Mouse (Mus musculus): Measurements from ENCODE around the gene Agtrap. TPM values are rescaled to one million over a fixed set of nuclear protein-coding genes. Genes with fewer than 3 reads are reported as not detected.
A peak's percentile ranks its signal among the peaks of the same experiment; 100 is the strongest.

Gene Agtrap
- polyA plus RNA-seq, 1 experiment from 2014 or later = 9.1 TPM

GRCm38 (mm10) chr4:148095081-148095480 lies 7.2 kb upstream of the Agtrap start:
- H3K27me3 ChIP-seq (ENCODE audit: control insufficient read depth, insufficient read depth, low read length) = no peaks in the 10 kb centered on the region
- WGBS = 85% methylated on average over 4 of the region's 4 CpGs
- H3K4me2 ChIP-seq (ENCODE audit: low read depth) = no peak overlapping the region
- H3K36me3 ChIP-seq (ENCODE audit: control insufficient read depth, insufficient read depth, low read length) = no peaks in the 10 kb centered on the region
- H3K4me1 ChIP-seq (ENCODE audit: control insufficient read depth, insufficient read depth, low read length) = no peaks in the 10 kb centered on the region
- no peaks in the 10 kb centered on the region for H3K9me3 ChIP-seq (ENCODE audit: control insufficient read depth, low read length)
- DNase-seq (ENCODE audit: low spot score) (no peak), ATAC-seq (ENCODE audit: insufficient read depth, low FRiP score, low TSS enrichment) (no peak)
- no peak overlapping the region for H3K4me3 ChIP-seq (ENCODE audit: low read depth, low read length)
- no peak overlapping the region for H3K9ac ChIP-seq (ENCODE audit: low read length)
- no peak overlapping the region for H3K27ac ChIP-seq (ENCODE audit: low read depth, low read length)

GRCm38 (mm10) chr4:148094161-148094560 lies 6.3 kb upstream of the Agtrap start:
- H3K4me2 ChIP-seq (ENCODE audit: low read depth) = no peak overlapping the region

GRCm38 (mm10) chr4:148092551-148093271 lies 4.9 kb upstream of the Agtrap start:
- no peak overlapping the region for H3K9ac ChIP-seq (ENCODE audit: low read length)
- no peak for ATAC-seq (ENCODE audit: insufficient read depth, low FRiP score, low TSS enrichment)

More at GRCm38 (mm10) chr4:148094161-148094560, 6.3 kb upstream of the Agtrap start:
- Histone ChIP-seq H3K9ac (ENCODE audit: low read length) (no peak overlapping the region), H3K4me3 (ENCODE audit: low read depth, low read length) (no peak overlapping the region), H3K9me3 (ENCODE audit: control insufficient read depth, low read length) (no peaks in the 10 kb centered on the region), H3K4me1 (ENCODE audit: control insufficient read depth, insufficient read depth, low read length) (no peaks in the 10 kb centered on the region), H3K36me3 (ENCODE audit: control insufficient read depth, insufficient read depth, low read length) (no peaks in the 10 kb centered on the region), H3K27me3 (ENCODE audit: control insufficient read depth, insufficient read depth, low read length) (no peaks in the 10 kb centered on the region), H3K27ac (ENCODE audit: low read depth, low read length) (no peak overlapping the region)
- WGBS = 87% methylated on average over 5 of the region's 5 CpGs
- ATAC-seq (ENCODE audit: insufficient read depth, low FRiP score, low TSS enrichment) (no peak), DNase-seq (ENCODE audit: low spot score) (no peak)

GRCm38 (mm10) chr4:148091181-148091580 lies 3.4 kb upstream of the Agtrap start:
- H3K4me1 ChIP-seq (ENCODE audit: control insufficient read depth, insufficient read depth, low read length) = peaks cover 6% of the 10 kb centered on the region; the same call in 1 of the 2 replicates
- no peaks in the 10 kb centered on the region for H3K9me3 ChIP-seq (ENCODE audit: control insufficient read depth, low read length)
- H3K36me3 ChIP-seq (ENCODE audit: control insufficient read depth, insufficient read depth, low read length) = no peaks in the 10 kb centered on the region
- H3K4me3 ChIP-seq (ENCODE audit: low read depth, low read length) = no peak overlapping the region
- DNase-seq (ENCODE audit: low spot score) = no peak
- ATAC-seq (ENCODE audit: insufficient read depth, low FRiP score, low TSS enrichment) = no peak
- no peaks in the 10 kb centered on the region for H3K27me3 ChIP-seq (ENCODE audit: control insufficient read depth, insufficient read depth, low read length)
- H3K27ac ChIP-seq (ENCODE audit: low read depth, low read length) = no peak overlapping the region
- WGBS = 94% methylated on average over 1 of the region's 1 CpGs
- H3K4me2 ChIP-seq (ENCODE audit: low read depth) = no peak overlapping the region
- no peak overlapping the region for H3K9ac ChIP-seq (ENCODE audit: low read length)

More at GRCm38 (mm10) chr4:148092551-148093271, 4.9 kb upstream of the Agtrap start:
- Histone ChIP-seq H3K27me3 (ENCODE audit: control insufficient read depth, insufficient read depth, low read length) (no peaks in the 10 kb centered on the region), H3K4me2 (ENCODE audit: low read depth) (no peak overlapping the region), H3K4me1 (ENCODE audit: control insufficient read depth, insufficient read depth, low read length) (no peaks in the 10 kb centered on the region), H3K27ac (ENCODE audit: low read depth, low read length) (no peak overlapping the region), H3K36me3 (ENCODE audit: control insufficient read depth, insufficient read depth, low read length) (no peaks in the 10 kb centered on the region), H3K4me3 (ENCODE audit: low read depth, low read length) (no peak overlapping the region), H3K9me3 (ENCODE audit: control insufficient read depth, low read length) (no peaks in the 10 kb centered on the region)
- DNase-seq (ENCODE audit: low spot score) = no peak
- WGBS = 90% methylated on average over 11 of the region's 11 CpGs

GRCm38 (mm10) chr4:148089166-148089565 lies 1.3 kb upstream of the Agtrap start:
- 40% methylated on average over 4 of the region's 4 CpGs for WGBS
- H3K4me2 ChIP-seq (ENCODE audit: low read depth) = no peak overlapping the region
- no peaks in the 10 kb centered on the region for H3K27me3 ChIP-seq (ENCODE audit: control insufficient read depth, insufficient read depth, low read length)
- no peak for ATAC-seq (ENCODE audit: insufficient read depth, low FRiP score, low TSS enrichment)
- H3K4me1 ChIP-seq (ENCODE audit: control insufficient read depth, insufficient read depth, low read length) = peaks cover 14% of the 10 kb centered on the region; the same call in 1 of the 2 replicates
- no peaks in the 10 kb centered on the region for H3K9me3 ChIP-seq (ENCODE audit: control insufficient read depth, low read length)
- H3K4me3 ChIP-seq (ENCODE audit: low read depth, low read length) = no peak overlapping the region
- H3K9ac ChIP-seq (ENCODE audit: low read length) = no peak overlapping the region
- H3K27ac ChIP-seq (ENCODE audit: low read depth, low read length) = no peak overlapping the region
- no peak for DNase-seq (ENCODE audit: low spot score)
- no peaks in the 10 kb centered on the region for H3K36me3 ChIP-seq (ENCODE audit: control insufficient read depth, insufficient read depth, low read length)

GRCm38 (mm10) chr4:148087091-148087906 lies 532 bp downstream of the Agtrap start:
- H3K27ac ChIP-seq (ENCODE audit: low read depth, low read length) = no peak overlapping the region
- DNase-seq (ENCODE audit: low spot score) (no peak), ATAC-seq (ENCODE audit: insufficient read depth, low FRiP score, low TSS enrichment) (peak; percentile 49; the same call in 1 of the 2 replicates)
- no peaks in the 10 kb centered on the region for H3K9me3 ChIP-seq (ENCODE audit: control insufficient read depth, low read length)
- no peaks in the 10 kb centered on the region for H3K27me3 ChIP-seq (ENCODE audit: control insufficient read depth, insufficient read depth, low read length)
- H3K36me3 ChIP-seq (ENCODE audit: control insufficient read depth, insufficient read depth, low read length) = no peaks in the 10 kb centered on the region
- peak overlapping the region; percentile 88 for H3K4me2 ChIP-seq (ENCODE audit: low read depth)
- H3K4me3 ChIP-seq (ENCODE audit: low read depth, low read length) = peak overlapping the region; percentile 62
- H3K9ac ChIP-seq (ENCODE audit: low read length) = peak overlapping the region; percentile 78
- WGBS = 1% methylated on average over 25 of the region's 30 CpGs
- peaks cover 15% of the 10 kb centered on the region; the same call in 1 of the 2 replicates for H3K4me1 ChIP-seq (ENCODE audit: control insufficient read depth, insufficient read depth, low read length)

GRCm38 (mm10) chr4:148085907-148086305 lies 1.9 kb downstream of the Agtrap start:
- no peak overlapping the region for H3K27ac ChIP-seq (ENCODE audit: low read depth, low read length)
- no peak overlapping the region for H3K9ac ChIP-seq (ENCODE audit: low read length)
- DNase-seq (ENCODE audit: low spot score) = no peak
- no peaks in the 10 kb centered on the region for H3K36me3 ChIP-seq (ENCODE audit: control insufficient read depth, insufficient read depth, low read length)
- H3K4me3 ChIP-seq (ENCODE audit: low read depth, low read length) = no peak overlapping the region
- no peaks in the 10 kb centered on the region for H3K9me3 ChIP-seq (ENCODE audit: control insufficient read depth, low read length)
- no peak overlapping the region for H3K4me2 ChIP-seq (ENCODE audit: low read depth)
- no peak for ATAC-seq (ENCODE audit: insufficient read depth, low FRiP score, low TSS enrichment)
- WGBS = 65% methylated on average over 3 of the region's 3 CpGs
- H3K4me1 ChIP-seq (ENCODE audit: control insufficient read depth, insufficient read depth, low read length) = peaks cover 15% of the 10 kb centered on the region; the same call in 1 of the 2 replicates
- H3K27me3 ChIP-seq (ENCODE audit: control insufficient read depth, insufficient read depth, low read length) = no peaks in the 10 kb centered on the region

- Histone ChIP-seq H3K4me3 (ENCODE audit: low read depth, low read length) (no peak overlapping the region), H3K9me3 (ENCODE audit: control insufficient read depth, low read length) (no peaks in the 10 kb centered on the region), H3K27ac (ENCODE audit: low read depth, low read length) (no peak overlapping the region), H3K4me1 (ENCODE audit: control insufficient read depth, insufficient read depth, low read length) (peaks cover 15% of the 10 kb centered on the region; the same call in 1 of the 2 replicates), H3K9ac (ENCODE audit: low read length) (no peak overlapping the region), H3K36me3 (ENCODE audit: control insufficient read depth, insufficient read depth, low read length) (no peaks in the 10 kb centered on the region), H3K4me2 (ENCODE audit: low read depth) (no peak overlapping the region), H3K27me3 (ENCODE audit: control insufficient read depth, insufficient read depth, low read length) (no peaks in the 10 kb centered on the region)
- WGBS = 42% methylated on average over 10 of the region's 10 CpGs
- DNase-seq (ENCODE audit: low spot score) = no peak
- ATAC-seq (ENCODE audit: insufficient read depth, low FRiP score, low TSS enrichment) = no peak
These were observed 2.5 kb downstream of the Agtrap start for GRCm38 (mm10) chr4:148085131-148085906.
